Mouse (Mus musculus) stomach, embryonic 14.5 days (tissue): ENCODE data around the gene Ankrd35. TPM values are rescaled to one million over a fixed set of nuclear protein-coding genes. Genes with fewer than 3 reads are reported as not detected.
A peak's percentile ranks its signal among the peaks of the same experiment; 100 is the strongest.

Source experiments
- ATAC-seq: fragments of 200-750 bp; cut with Nextera tagmentation; 2 replicates; pipeline ENCODE4 v1.8.0; 2017; ENCODE audit warnings: low read depth, moderate TSS enrichment; ENCODE audit not compliant: insufficient number of reproducible peaks, insufficient read depth, low FRiP score
- H3K27ac ChIP-seq: fragments of 300-500 bp; sonication (generic); 2 replicates; pipeline ENCODE4 v1.5.1; 2014; ENCODE audit warnings: mild to moderate bottlenecking, low read length, moderate library complexity, mixed read lengths
- H3K27me3 ChIP-seq: fragments of 300-500 bp; sonication (generic); 2 replicates; pipeline ENCODE4 v1.6.1; 2014; ENCODE audit warnings: low read length, control low read depth, mixed read lengths; ENCODE audit not compliant: control insufficient read depth, insufficient read depth
- H3K36me3 ChIP-seq: fragments of 300-500 bp; sonication (generic); 2 replicates; pipeline ENCODE4 v1.6.1; 2014; ENCODE audit warnings: mild to moderate bottlenecking, control low read depth, low read length, moderate library complexity, mixed read lengths; ENCODE audit not compliant: control insufficient read depth, insufficient read depth
- H3K4me1 ChIP-seq: fragments of 300-500 bp; sonication (generic); 2 replicates; pipeline ENCODE4 v1.6.1; 2014; ENCODE audit warnings: low read length, control low read depth, mixed read lengths; ENCODE audit not compliant: control insufficient read depth, insufficient read depth
- H3K4me2 ChIP-seq: fragments of 300-500 bp; sonication (generic); replicated peaks from 2 replicates; pipeline ENCODE4 v1.6.1; 2014; ENCODE audit warnings: low read depth, low read length, control low read depth
- H3K4me3 ChIP-seq: fragments of 300-500 bp; sonication (generic); 2 replicates; pipeline ENCODE4 v1.5.1; 2014; ENCODE audit warnings: low read depth, low read length, control low read depth
- H3K9ac ChIP-seq: fragments of 300-500 bp; sonication (generic); replicated peaks from 2 replicates; pipeline ENCODE4 v1.6.1; 2014; ENCODE audit warnings: low read depth, mild to moderate bottlenecking, control low read depth, low read length, moderate library complexity, mixed read lengths
- H3K9me3 ChIP-seq: fragments of 300-500 bp; sonication (generic); 2 replicates; pipeline ENCODE4 v1.6.1; 2016; ENCODE audit warnings: low read depth, low read length, control low read depth; ENCODE audit not compliant: control insufficient read depth
- WGBS: fragments of 180-500 bp; shearing (Covaris S2); extraction: QIAGEN DNeasy Blood & Tissue Kit; methylation state at CpG from one replicate; pipeline ENCODE4 v1.1.7; 2014; 5-methylcytosine and 5-hydroxymethylcytosine counted together
- polyA plus RNA-seq: library from polyadenylated mRNA; unstranded; fragments of >200 nt; fragmentation: Nextera tagmentation; extraction: Ambion mirVana; gene quantifications from 2 replicates; pipeline ENCODE4 v1.2.1, GENCODE M21; 2014

The Ankrd35 gene
- polyA plus RNA-seq, 1 experiment from 2014 or later: 0.82 TPM

- no peaks in the 10 kb centered on the region for H3K27me3 ChIP-seq
- no peak overlapping the region for H3K9ac ChIP-seq
- peaks cover 7% of the 10 kb centered on the region for H3K4me1 ChIP-seq
- no peaks in the 10 kb centered on the region for H3K36me3 ChIP-seq
- no peak overlapping the region for H3K4me2 ChIP-seq
- peak overlapping the region; percentile 40; the same call in 1 of the 2 replicates for H3K27ac ChIP-seq
- H3K4me3 ChIP-seq: no peak overlapping the region
- no peak for ATAC-seq
- H3K9me3 ChIP-seq: no peaks in the 10 kb centered on the region
- WGBS: 21% methylated on average over 3 of the region's 3 CpGs
Measured at GRCm38 (mm10) chr3:96692506-96692905, 22.6 kb downstream of the Ankrd35 start.

DNA sequence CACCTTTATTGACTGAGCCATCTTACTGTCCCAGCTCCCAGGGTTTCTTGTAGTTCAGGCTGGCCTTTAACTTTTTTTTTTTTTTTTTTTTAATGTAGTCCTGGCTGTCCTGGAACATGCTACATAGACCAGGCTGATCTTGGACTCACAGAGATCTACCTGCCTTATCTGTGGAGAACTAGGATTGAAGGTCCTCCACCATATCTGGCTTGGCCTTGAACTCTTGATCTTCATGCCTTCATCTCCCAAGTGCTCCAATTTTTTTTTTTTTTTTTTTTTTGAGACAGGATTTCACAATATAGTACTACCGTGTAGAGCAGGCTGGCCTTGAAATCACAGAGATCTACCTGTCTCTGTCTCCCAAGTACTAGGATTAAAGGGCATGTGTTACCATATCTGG is 23.6 kb downstream of the Ankrd35 start:
- Histone ChIP-seq H3K4me1 (peaks cover 14% of the 10 kb centered on the region), H3K27ac (no peak overlapping the region), H3K9me3 (no peaks in the 10 kb centered on the region), H3K4me3 (no peak overlapping the region), H3K27me3 (no peaks in the 10 kb centered on the region), H3K4me2 (no peak overlapping the region), H3K36me3 (no peaks in the 10 kb centered on the region), H3K9ac (no peak overlapping the region)
- no peak for ATAC-seq
- WGBS: 79% methylated on average over 1 of the region's 1 CpGs

DNA sequence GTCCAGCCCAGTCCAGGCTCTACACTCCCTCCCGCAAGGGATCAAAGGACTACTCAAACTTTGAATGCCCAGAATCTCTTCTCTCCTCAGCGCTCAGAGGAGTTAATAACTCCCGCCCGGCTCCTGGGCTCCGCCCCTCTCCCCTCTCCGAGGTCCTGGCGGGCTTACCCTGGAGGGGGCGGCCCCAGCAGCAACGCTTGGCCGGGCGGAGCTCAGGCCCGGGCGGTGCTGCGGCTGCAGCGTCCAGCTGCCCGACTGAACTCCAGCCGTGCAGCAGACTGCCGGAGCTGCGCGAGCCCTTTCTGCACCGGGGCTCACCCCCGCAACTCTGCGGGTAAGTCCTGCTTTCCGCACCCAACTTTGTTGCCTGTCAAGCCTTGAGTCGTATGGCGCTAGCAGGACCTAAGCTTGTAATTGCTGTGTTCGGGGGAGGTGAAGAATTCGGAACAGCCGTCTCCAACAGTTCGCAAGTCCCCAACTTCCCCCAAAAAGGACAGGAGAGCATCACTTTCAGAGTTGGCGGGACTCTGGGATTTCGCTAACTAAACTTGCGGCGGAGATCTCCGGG is 26.4 kb downstream of the Ankrd35 start, which contains the start of gene Pias3:
Gene Pias3 (plus strand): TSS at position 187 of the 568 bp plus-strand sequence.
- H3K27me3 ChIP-seq: no peaks in the 10 kb centered on the region
- H3K9ac ChIP-seq: peak within 1 kb of the TSS; percentile 69
- no peaks in the 10 kb centered on the region for H3K9me3 ChIP-seq
- H3K27ac ChIP-seq: peak within 1 kb of the TSS; percentile 94
- WGBS: under 1% methylated on average over 34 of the region's 35 CpGs
- H3K4me2 ChIP-seq: peak within 1 kb of the TSS; percentile 77
- peak within 1 kb of the TSS; percentile 74 for H3K4me3 ChIP-seq
- peaks cover 21% of the 10 kb centered on the region for H3K36me3 ChIP-seq
- peaks cover 14% of the 10 kb centered on the region for H3K4me1 ChIP-seq
- ATAC-seq: peak; percentile 85

DNA sequence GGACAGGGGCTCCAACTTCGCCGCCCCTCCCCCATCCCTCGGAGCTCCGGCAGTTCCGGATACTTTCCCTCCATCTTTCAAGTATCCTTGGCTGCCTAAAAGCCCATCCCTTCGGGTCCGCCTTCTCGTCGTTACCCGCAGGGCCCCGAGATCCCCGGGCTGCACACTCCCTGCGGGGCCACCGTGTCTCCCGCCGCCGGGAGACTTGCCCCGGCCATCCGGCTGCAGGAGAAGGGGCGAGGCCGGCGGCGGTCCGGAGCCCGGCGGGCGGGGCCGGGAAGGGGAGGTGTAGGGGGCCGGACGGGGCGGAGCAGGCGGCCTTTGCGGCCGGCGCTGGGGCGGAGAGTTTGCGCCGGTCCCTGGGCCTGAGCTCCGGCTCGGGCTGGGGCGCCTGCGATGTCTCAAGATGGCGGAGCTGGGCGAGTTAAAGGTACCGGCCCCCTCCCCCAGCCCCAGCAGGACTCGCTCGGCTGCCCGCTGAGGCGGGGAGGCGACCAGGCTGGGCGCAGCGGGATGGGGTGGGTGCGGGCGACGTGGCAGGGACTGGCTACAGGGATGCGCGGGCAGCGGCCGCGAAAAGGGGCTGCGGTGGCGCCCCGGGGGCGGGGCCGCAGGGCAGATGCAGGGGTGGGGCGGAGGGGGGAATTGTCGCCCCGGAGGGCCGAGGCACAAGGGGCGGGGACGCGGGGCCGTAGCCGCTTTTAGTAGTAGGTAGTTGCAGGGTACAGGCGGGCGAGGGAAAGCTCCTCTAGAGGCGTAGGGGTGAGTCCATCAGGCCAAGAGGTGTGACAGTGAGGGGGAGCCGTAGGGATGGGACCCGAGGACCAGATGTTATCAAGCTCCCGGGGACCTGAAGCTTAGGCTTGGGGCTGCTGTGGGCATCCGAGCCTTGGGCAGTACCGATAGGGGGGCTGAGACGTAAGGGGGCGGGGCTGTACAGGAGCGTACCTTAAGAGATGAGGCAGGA is 27.1 kb downstream of the Ankrd35 start:
- H3K36me3 ChIP-seq: peaks cover 28% of the 10 kb centered on the region
- 1% methylated on average over 84 of the region's 85 CpGs for WGBS
- peak overlapping the region; percentile 77 for H3K4me2 ChIP-seq
- peak overlapping the region; percentile 74 for H3K4me3 ChIP-seq
- H3K9me3 ChIP-seq: no peaks in the 10 kb centered on the region
- peaks cover 14% of the 10 kb centered on the region for H3K4me1 ChIP-seq
- H3K9ac ChIP-seq: peak overlapping the region; percentile 69
- H3K27me3 ChIP-seq: no peaks in the 10 kb centered on the region
- H3K27ac ChIP-seq: peak overlapping the region; percentile 94
- peak; percentile 92 for ATAC-seq

GRCm38 (mm10) chr3:96698993-96699690 is 29.2 kb downstream of the Ankrd35 start:
- no peaks in the 10 kb centered on the region for H3K27me3 ChIP-seq
- no peaks in the 10 kb centered on the region for H3K9me3 ChIP-seq
- no peak overlapping the region for H3K9ac ChIP-seq
- no peak overlapping the region for H3K27ac ChIP-seq
- 47% methylated on average over 19 of the region's 19 CpGs for WGBS
- peaks cover 45% of the 10 kb centered on the region for H3K36me3 ChIP-seq
- ATAC-seq: no peak
- no peak overlapping the region for H3K4me2 ChIP-seq
- H3K4me3 ChIP-seq: no peak overlapping the region
- peaks cover 14% of the 10 kb centered on the region for H3K4me1 ChIP-seq

GRCm38 (mm10) chr3:96700376-96700775 is 30.4 kb downstream of the Ankrd35 start:
- H3K36me3 ChIP-seq: peaks cover 55% of the 10 kb centered on the region
- no peak overlapping the region for H3K4me3 ChIP-seq
- H3K9ac ChIP-seq: no peak overlapping the region
- no peak overlapping the region for H3K27ac ChIP-seq
- no peak for ATAC-seq
- WGBS: 60% methylated on average over 7 of the region's 7 CpGs
- no peak overlapping the region for H3K4me2 ChIP-seq
- H3K4me1 ChIP-seq: peaks cover 14% of the 10 kb centered on the region
- H3K9me3 ChIP-seq: no peaks in the 10 kb centered on the region
- H3K27me3 ChIP-seq: no peaks in the 10 kb centered on the region

- 85% methylated on average over 4 of the region's 4 CpGs for WGBS
- no peak for ATAC-seq
- peaks cover 55% of the 10 kb centered on the region for H3K36me3 ChIP-seq
Measured at GRCm38 (mm10) chr3:96701003-96701402, 31.1 kb downstream of the Ankrd35 start.

GRCm38 (mm10) chr3:96704778-96705177 is 34.8 kb downstream of the Ankrd35 start:
- no peak overlapping the region for H3K4me3 ChIP-seq
- ATAC-seq: no peak
- H3K36me3 ChIP-seq: peaks cover 50% of the 10 kb centered on the region
- no peak overlapping the region for H3K27ac ChIP-seq
- H3K9ac ChIP-seq: no peak overlapping the region
- 67% methylated on average over 11 of the region's 11 CpGs for WGBS
- no peak overlapping the region for H3K4me2 ChIP-seq
- H3K9me3 ChIP-seq: no peaks in the 10 kb centered on the region
- H3K4me1 ChIP-seq: no peaks in the 10 kb centered on the region
- H3K27me3 ChIP-seq: 0 out of 2 replicates have a peak, but pooled peaks cover 5% of the 10 kb centered on the region

More at GRCm38 (mm10) chr3:96701003-96701402, 31.1 kb downstream of the Ankrd35 start:
- Histone ChIP-seq H3K9me3 (no peaks in the 10 kb centered on the region), H3K27me3 (no peaks in the 10 kb centered on the region), H3K9ac (no peak overlapping the region), H3K27ac (no peak overlapping the region), H3K4me2 (no peak overlapping the region), H3K4me3 (no peak overlapping the region), H3K4me1 (peaks cover 8% of the 10 kb centered on the region)
